Mouse (Mus musculus) lung, adult 2 months (tissue): Measurements from ENCODE around the gene Dhx33. TPM values are rescaled to one million over a fixed set of nuclear protein-coding genes. Genes with fewer than 3 reads are reported as not detected.

Source experiments
- DNase-seq: peaks from one replicate; pipeline ENCODE4 v3.0.0; 2022
- H3K4me1 ChIP-seq: fragments of 200-500 bp; 2 replicates; pipeline ENCODE4 v1.6.1; 2011; ENCODE audit warnings: low read length; ENCODE audit not compliant: control insufficient read depth, insufficient read depth
- H3K4me3 ChIP-seq: fragments of 200-500 bp; replicated peaks from 2 replicates; pipeline ENCODE3; 2011; ENCODE audit warnings: low read depth, mild to moderate bottlenecking, control low read depth, low read length; ENCODE audit errors: extremely low read depth
- CTCF ChIP-seq: fragments of 200-500 bp; IDR thresholded peaks from 2 replicates; pipeline ENCODE4 v1.5.1; 2011; ENCODE audit warnings: mild to moderate bottlenecking, low read length, control low read depth; ENCODE audit not compliant: insufficient read depth
- POLR2A ChIP-seq: fragments of 200-500 bp; IDR thresholded peaks from 2 replicates; pipeline ENCODE4 v1.6.1; 2011; ENCODE audit warnings: low read depth, mild to moderate bottlenecking, control low read depth, low read length, borderline replicate concordance; ENCODE audit errors: extremely low read depth
- WGBS: fragments of 180-500 bp; shearing (Covaris S2); methylation state at CpG from one replicate; pipeline ENCODE4 v1.1.7; 2018; 5-methylcytosine and 5-hydroxymethylcytosine counted together
- polyA plus RNA-seq: library from polyadenylated mRNA; depleted of rRNA; stranded (reverse); fragments of >200 nt; gene quantifications from 2 replicates; pipeline ENCODE4 v1.2.3, GENCODE M21; 2012; rRNA removed

The Dhx33 gene
- polyA plus RNA-seq, 1 experiment = 20.5 TPM

- H3K4me3 ChIP-seq = peak overlapping the region; percentile 96
- whole genome bisulfite sequencing = under 1% methylated on average over 25 of the region's 25 CpGs
- no peak for DNase-seq
- peaks cover 4% of the 10 kb centered on the region; the same call in 1 of the 2 replicates for H3K4me1 ChIP-seq
- TF ChIP-seq CTCF (no peak), POLR2A (no peak)
Observed at GRCm38 (mm10) chr11:70969271-70969794, 34.9 kb downstream of the Dhx33 start.

- Histone ChIP-seq H3K4me3 (no peak overlapping the region), H3K4me1 (peaks cover 2% of the 10 kb centered on the region; the same call in 1 of the 2 replicates)
- 83% methylated on average over 4 of the region's 4 CpGs for WGBS
- TF ChIP-seq POLR2A (no peak), CTCF (no peak)
- DNase-seq = no peak
Observed at GRCm38 (mm10) chr11:70964222-70964907, 39.9 kb downstream of the Dhx33 start.

- TF ChIP-seq POLR2A (no peak), CTCF (no peak)
- H3K4me1 ChIP-seq = no peaks in the 10 kb centered on the region
- WGBS = 90% methylated on average over 5 of the region's 5 CpGs
- no peak for DNase-seq
- no peak overlapping the region for H3K4me3 ChIP-seq
Observed at GRCm38 (mm10) chr11:70960786-70961554, 43.3 kb downstream of the Dhx33 start.

- TF ChIP-seq CTCF = no peak
- TF ChIP-seq POLR2A = no peak
- 89% methylated on average over 4 of the region's 4 CpGs for WGBS
- Histone ChIP-seq H3K4me1 (no peaks in the 10 kb centered on the region), H3K4me3 (no peak overlapping the region)
- DNase-seq = no peak
Observed at GRCm38 (mm10) chr11:70954711-70955110, 49.5 kb downstream of the Dhx33 start.

- 77% methylated on average over 4 of the region's 4 CpGs for WGBS
- H3K4me3 ChIP-seq = no peak overlapping the region
- TF ChIP-seq CTCF (no peak), POLR2A (no peak)
- no peaks in the 10 kb centered on the region; the same call in 1 of the 2 replicates for H3K4me1 ChIP-seq
- DNase-seq = no peak
Observed at GRCm38 (mm10) chr11:70944935-70945817, 59.1 kb downstream of the Dhx33 start.

- Histone ChIP-seq H3K4me1 (no peaks in the 10 kb centered on the region; the same call in 1 of the 2 replicates), H3K4me3 (no peak overlapping the region)
- WGBS = 91% methylated on average over 7 of the region's 7 CpGs
- TF ChIP-seq CTCF (no peak), POLR2A (no peak)
- DNase-seq = no peak
Observed at GRCm38 (mm10) chr11:70943651-70944050, 60.6 kb downstream of the Dhx33 start.

GRCm38 (mm10) chr11:70942596-70942995 lies 61.6 kb downstream of the Dhx33 start:
- TF ChIP-seq POLR2A (no peak), CTCF (no peak)
- no peaks in the 10 kb centered on the region; the same call in 1 of the 2 replicates for H3K4me1 ChIP-seq
- 76% methylated on average over 1 of the region's 1 CpGs for WGBS
- H3K4me3 ChIP-seq = no peak overlapping the region
- no peak for DNase-seq

- 90% methylated on average over 7 of the region's 7 CpGs for WGBS
- no peak for DNase-seq
- Histone ChIP-seq H3K4me1 (no peaks in the 10 kb centered on the region), H3K4me3 (no peak overlapping the region)
- TF ChIP-seq POLR2A (no peak), CTCF (no peak)
Observed at GRCm38 (mm10) chr11:70935316-70935715, 68.9 kb downstream of the Dhx33 start.

Other genes with a start within 250 kb of the Dhx33 start
- gene Zfp3, start 240.2 kb downstream of the Dhx33 start, polyA plus RNA-seq = 1.4 and 2.3 TPM in 2 replicates
- gene Scimp, start 191.9 kb downstream of the Dhx33 start, polyA plus RNA-seq = 2.6 and 3.5 TPM in 2 replicates
- gene Rabep1, start 159.7 kb downstream of the Dhx33 start, polyA plus RNA-seq = 3.4 TPM in 2 replicates
- 20.4 and 26.8 TPM in 2 replicates for gene Nup88, start 34.5 kb downstream of the Dhx33 start, polyA plus RNA-seq
- 25.6 and 42.6 TPM in 2 replicates for gene Rpain, start 34.2 kb downstream of the Dhx33 start, polyA plus RNA-seq
- gene C1qbp, start 21.4 kb downstream of the Dhx33 start, polyA plus RNA-seq = 50.9 and 94.1 TPM in 2 replicates
- gene Mis12, start 15.2 kb upstream of the Dhx33 start, polyA plus RNA-seq = 3.2 and 5.1 TPM in 2 replicates
- 9.0 and 15.5 TPM in 2 replicates for gene Derl2, start 15.4 kb upstream of the Dhx33 start, polyA plus RNA-seq
- gene 6330403K07Rik, start 29.1 kb upstream of the Dhx33 start, polyA plus RNA-seq = 1.5 and 1.7 TPM in 2 replicates
- 0.10 TPM in 1 of 2 replicates, not detected in the other for gene Nlrp1a, start 140.3 kb upstream of the Dhx33 start, polyA plus RNA-seq
- 0.59 and 0.66 TPM in 2 replicates for gene Nlrp1b, start 226.3 kb upstream of the Dhx33 start, polyA plus RNA-seq